Mouse (Mus musculus) ovary, postnatal 14 days (tissue): ENCODE measurements around the gene Fhl5.
"Not testable (repeated sequence)": the region's sequence is repeated elsewhere in the genome, so short reads cannot be mapped to it uniquely, and the experiment has no call there.

Source experiments
- DNase-seq: peaks from one replicate; pipeline ENCODE4 v3.0.0; 2022; ENCODE audit warnings: low spot score

Gene Fhl5

DNA sequence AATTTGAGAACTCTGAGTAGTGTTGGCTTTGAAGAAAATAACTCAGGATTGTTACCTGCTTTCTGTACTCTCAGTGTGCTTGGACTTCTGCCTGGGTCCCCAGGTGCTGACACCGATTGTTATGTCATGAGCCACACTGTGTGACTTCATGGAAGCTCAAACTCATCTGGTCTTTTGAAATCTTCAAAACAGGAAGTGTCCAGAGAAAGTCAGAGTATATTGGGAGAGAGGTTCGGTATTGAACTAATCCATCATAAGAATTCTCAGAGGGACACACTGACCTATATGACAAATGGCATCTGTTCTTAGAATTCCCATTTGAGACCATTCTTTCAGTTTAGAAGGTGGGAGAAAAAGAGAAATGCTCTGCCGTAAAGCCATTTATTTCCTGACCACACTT lies at the start of gene Fhl5:
Gene Fhl5, minus strand, starts transcription at position 101 of the 400 bp plus-strand sequence.
- no peak for DNase-seq

DNA sequence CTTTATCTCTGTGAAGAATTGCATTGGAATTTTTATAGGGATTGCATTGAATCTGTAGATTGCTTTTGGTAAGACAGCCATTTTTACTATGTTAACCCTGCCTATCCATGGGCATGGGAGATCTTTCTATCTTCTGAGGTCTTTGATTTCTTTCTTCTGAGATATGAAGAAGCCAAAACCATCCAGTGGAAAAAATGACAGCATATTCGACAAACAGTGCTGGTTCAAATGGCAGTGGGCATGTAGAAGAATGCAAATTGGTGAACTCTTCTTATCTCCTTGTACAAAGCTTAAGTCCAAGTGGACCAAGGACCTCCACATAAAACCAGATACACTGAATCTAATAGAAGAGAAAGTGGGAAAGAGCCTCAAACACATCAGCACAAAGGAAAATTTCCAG lies 42.3 kb upstream of the Fhl5 start:
- not testable (repeated sequence) for DNase-seq

DNA sequence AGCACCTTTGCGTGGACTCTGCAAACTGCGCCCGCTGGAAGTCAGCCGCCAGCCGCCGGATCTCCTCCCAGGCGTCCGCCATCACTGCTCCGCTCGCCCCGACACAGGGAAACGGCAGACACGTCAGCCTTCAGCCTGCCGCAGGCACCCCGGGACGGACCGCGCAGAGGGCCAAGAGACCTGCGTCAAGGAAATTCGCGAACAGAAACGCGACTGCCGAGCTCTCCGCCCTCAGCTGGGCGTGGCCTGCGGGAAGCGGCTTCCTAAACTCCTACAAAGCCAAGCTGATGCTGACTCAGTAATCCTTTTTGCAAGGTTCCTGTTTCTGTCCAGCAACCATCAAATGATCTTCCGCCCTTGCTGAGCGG lies 39.0 kb upstream of the Fhl5 start, which contains the start of gene Ufl1:
Gene Ufl1, minus strand, starts transcription at position 151 of the 368 bp plus-strand sequence.
- peak; percentile 96 for DNase-seq

DNA sequence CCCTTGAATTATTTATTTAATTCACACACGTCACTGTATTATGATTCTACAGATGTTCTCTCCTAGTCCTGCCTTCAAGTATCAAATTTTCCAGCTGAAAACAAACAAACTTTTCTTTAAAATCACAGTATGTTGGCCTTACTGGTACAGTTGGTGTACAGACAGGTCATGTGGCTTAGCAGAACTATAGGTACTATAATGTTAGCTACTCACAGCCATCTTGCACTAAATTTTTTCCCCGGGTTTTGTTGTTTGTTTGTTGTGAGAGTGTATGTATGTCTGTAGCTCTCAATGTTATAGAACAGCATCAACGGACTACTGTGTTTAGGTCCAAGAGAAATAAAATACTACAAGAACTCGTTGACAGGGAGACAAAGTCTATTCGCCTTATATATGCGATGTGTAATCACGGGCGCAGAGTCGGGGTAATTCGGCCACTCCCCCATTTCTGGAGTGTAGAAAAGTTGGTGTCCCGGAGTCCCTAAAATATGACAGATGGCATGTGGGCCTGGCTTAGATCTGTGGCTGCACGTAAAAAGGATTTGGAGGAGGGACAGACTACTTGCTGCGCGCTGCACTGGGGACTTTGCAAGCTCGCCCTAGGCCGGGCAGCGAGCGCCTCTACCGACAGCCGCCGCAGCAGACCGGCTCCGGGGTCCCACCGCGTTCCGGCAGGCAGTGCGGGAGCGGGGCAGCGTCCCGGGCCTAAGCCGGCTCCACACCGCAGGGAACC lies 38.4 kb upstream of the Fhl5 start:
- no peak for DNase-seq

DNA sequence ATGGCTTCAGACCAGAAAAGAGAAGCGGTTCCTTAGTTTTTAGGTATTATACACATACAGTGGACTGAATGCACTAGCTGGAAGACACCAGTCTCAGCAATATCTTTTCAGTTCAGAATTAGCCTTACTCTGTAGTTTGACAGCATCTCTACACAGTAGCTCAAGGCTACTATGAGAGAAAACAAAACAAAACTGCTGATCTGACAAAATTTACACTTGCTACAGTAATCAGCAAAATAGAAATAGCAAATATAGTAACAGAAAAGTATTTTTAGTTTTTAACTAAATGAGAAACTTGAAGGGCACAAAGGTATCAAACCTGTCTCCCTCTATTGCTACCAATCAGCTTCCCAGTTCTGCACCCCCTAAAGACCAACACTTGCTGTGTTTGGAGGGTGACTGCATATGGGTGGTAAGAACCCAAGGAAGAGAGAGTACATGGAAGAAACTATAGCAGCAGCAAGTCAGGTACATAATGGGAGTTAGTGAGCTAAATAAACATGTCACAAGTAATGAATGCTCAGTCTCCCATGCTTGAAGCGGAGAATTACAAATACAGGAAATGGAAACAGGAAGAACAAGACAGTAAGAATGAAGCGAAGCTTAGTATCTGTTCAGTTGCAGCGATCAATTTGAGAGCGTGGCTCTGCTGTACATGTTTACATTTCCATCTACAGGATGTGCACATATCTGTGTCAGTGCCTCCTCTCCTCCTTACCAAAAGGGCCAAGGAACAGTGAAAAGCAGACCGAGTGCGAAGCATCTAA lies 30.4 kb upstream of the Fhl5 start:
- no peak for DNase-seq

DNA sequence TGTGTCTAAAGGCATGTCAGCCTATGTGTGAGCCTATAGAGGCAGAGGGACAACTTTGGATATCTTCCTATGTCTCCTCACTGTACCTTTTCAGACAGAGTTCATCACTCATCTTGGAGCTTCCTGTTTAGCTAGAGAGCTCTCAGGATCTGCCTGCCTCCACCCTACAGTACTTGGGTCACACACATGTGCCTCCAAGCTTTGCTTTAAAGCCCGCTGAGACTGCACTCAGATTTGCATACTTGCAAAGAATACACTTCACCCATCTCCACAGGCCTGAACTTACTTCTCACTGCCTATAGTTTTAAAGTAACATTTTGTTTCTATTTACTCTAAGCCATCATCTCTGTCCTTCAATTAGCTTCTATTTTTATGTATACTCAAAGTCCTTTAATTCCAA lies 29.2 kb upstream of the Fhl5 start:
- DNase-seq: no peak

DNA sequence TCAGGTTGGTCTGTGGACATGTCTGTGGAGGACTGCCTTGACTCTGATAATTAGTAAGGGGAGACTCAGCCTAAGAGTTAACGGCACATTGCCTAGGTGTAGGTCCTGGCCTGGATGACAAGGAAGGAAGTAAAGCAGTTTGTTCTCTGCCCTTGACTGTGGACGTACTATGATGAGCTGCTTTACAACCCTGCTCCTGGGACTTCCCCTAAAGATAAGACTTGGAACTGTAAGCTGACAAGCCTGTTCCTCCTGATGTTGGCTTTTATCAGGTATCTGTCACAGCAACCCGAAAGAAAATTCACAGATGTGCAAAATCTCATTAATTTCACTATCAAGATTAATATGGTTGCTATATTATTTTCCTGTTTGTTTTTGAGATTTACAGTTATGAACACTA lies 24.5 kb upstream of the Fhl5 start:
- no peak for DNase-seq

DNA sequence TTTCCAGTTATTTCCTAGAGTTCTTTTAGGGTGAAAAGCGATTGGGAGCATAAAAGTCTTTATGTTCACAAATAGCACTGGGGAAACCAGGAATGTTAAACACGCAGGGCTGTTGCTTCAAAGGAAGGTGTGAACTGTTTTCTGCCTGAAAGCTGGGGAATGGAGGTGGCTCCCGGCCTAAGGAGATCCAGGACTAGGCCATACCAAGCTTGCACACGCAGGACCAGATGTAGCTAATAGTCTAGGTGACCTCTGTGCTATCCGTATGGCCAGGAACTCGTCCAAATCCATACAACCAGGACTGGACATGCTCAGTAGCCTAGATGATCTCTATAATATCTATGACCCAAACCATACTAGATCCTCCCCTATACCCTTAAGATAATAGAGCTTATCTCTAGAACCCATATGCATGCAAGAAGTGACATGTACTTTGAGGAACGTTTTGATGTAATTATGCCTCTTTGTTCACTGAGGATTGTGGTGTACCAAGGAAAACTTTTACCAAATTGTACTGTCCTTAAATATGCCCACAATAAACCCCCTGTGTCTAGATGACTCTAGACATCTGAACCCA lies 15.2 kb upstream of the Fhl5 start:
- no peak for DNase-seq

DNA sequence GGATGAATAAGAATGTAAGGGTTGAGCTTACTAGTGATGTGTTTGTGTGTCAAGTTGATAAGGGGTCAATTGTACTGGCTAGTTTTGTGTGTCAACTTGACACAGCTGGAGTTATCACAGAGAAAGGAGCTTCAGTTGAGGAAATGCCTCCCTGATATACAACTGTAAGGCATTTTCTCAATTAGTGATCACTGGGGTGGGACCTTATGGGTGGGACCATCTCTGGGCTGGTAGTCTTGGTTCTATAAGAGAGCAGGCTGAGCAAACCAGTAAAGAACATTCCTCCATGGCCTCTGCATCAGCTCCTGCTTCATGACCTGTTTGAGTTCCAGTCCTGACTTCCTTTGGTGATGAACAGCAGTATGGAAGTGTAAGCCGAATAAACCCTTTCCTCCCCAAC lies 7.0 kb downstream of the Fhl5 start:
- not testable (repeated sequence) for DNase-seq

DNA sequence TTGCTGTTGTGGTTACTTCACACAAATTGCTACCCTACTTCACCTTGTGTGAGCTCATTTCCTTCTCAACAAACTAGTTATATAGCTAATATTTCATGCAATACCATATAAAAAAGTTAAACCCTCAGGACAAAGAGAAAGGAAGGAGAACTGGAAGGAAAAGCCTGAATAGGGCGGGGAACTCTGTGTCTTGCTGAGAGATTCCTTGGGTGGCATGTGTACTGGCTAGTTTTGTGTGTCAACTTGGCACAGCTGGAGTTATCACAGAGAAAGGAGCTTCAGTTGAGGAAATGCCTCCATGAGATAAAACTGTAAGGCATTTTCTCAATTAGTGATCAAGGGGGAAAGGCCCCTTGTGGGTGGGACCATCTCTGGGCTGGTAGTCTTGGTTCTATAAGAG lies 8.9 kb downstream of the Fhl5 start:
- not testable (repeated sequence) for DNase-seq

DNA sequence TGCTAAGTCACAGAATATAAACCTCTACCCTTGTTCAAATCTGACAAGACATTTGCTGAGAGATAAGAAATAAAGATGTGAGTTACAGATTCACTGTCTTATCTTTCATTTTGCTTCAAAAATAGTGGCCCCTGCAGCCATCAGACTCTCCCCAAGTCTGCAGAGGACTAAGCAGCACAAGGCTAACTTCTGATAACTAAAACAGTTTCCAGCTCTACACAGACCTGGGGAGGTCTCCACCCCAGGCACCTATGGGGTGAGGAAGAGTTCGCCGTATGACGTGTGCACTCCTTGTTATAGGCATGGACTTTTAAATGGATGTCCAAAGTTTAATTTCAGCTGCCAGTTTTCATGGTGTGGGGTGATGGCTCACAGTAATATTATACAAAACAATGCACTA lies 10.1 kb downstream of the Fhl5 start:
- DNase-seq: no peak

DNA sequence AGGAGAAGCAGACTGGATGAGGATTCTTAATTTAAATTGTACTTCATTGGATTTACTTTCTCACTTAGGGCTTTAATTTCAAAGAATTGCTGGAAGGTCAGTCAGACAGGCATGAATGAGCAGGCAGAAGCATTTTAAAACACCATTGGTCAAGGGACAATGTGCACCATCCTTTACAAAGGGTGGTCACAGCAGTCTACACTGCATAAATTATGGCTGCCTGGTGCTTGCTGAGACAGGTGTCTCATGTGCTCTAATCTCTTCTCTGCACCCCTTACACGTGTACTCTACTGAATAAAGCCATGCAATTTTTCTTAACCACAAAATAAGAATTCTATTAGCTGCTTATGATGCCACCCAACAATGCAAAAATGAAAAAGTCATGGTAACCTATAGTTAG lies 15.1 kb downstream of the Fhl5 start:
- DNase-seq: no peak

DNA sequence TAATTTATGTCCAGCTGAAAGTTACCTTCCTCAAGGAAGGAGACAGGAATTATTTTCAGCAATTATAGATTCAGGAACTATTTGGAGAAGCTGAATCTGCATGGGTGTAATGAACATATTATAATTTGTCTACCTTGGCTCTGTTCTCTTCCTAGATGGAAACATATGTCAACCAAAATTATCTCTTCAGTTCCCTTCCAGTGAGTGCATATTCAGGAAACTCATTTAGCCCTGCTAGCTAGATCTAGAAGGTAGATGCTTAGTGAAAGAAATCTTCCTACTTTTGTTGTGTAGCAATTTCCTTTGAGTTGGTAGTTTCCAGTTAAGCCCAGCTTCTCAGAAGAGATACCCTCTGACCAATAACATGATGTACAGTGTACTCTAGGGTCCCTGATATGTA lies 20.7 kb downstream of the Fhl5 start:
- no peak for DNase-seq

DNA sequence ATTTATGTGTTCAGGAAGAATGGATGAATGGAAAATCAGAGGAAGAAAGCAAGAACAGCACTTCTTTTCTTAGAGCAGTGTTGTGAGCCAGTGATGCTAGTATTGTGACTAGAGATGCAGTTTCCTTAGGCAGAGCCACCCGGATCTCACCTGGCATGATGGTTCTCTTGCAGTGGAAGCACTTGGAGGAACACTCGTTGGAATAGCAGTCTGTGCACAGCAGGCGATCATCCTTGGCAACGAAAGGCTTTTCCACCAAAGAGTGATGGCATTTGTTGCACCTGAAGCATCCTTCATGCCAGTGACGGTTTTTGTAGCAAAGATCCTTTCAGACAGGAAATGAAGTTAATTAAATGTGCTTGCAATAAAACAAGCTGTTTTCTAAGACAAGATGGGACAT lies 29.2 kb downstream of the Fhl5 start:
- no peak for DNase-seq

DNA sequence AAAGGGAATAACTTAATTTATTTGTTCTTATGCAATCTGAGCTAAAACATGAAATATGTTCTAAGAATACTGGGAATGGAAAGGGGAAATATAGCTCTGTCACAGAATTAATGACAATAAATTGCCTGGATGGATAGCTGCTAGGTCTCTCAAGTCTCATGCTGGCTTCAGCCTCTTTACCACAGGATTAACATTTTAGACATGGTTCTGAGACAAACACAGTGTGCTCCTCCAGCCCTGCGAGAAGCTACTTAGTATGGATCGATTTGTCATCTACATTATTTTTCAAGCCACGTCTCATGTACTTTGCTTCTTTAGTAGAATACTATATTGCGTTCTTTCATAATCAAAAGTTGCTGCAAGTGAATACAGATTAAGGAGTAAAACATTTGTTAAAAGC lies 36.5 kb downstream of the Fhl5 start:
- DNase-seq: no peak

DNA sequence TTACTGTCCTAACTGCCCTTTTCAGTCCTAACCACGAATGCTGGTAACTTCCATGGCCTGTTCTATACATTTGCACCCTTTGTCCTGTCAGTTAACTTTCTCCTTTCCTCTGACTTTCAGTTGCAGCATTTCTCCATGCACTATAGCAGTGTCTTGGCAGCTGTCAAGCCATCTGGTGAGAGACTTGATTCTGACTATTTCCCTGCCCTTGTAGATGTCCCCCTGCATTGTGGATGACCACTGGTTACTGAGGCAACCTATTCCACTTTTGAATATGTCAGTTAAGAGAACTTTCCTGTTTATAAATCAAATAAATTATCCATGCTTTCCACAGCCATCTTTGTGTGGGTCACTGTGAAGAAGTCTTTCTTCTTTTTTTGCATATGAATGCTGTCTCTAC lies 45.4 kb downstream of the Fhl5 start:
- no peak for DNase-seq

DNA sequence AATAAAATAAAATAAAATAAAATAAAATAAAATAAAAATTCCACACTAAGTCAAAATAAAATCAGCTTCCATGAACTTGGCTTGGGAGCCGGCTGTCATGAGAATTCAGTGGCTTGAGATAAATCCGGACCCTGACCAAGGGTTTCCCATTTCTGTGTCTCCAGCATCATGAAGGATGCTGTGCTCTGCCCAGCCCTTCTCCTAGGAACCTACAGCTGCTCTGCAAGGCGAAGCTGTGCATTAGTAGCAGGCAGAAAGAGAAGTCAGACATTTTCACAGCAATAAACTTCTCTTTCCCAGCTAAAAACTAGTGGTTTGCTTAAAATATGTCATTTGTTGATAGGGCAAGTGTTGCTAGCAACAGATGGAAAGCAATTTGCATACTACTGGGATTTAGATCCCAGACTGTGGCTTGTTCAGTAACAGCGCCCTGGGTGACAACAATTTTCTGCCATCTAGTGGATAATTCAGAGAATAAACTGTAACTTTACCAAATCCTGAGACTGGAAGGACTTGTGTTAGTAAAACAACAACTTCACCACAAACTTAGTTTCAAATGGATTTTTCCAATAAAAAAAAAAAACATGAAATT lies 63.0 kb downstream of the Fhl5 start:
- DNase-seq: no peak
